Mouse (Mus musculus): Measurements from ENCODE around the gene Znhit6. TPM values are rescaled to one million over a fixed set of nuclear protein-coding genes. Genes with fewer than 3 reads are reported as not detected.
A peak's percentile ranks its signal among the peaks of the same experiment; 100 is the strongest.

Gene Znhit6
- total and polyA plus RNA-seq, 3 experiments: 54.4 to 188 (median 58.6) TPM

- H3K4me1 ChIP-seq (ENCODE audit: control insufficient read depth in 1 of 2, insufficient read depth in 2 of 2): peaks cover 2 to 7% of the 10 kb centered on the region in 2 experiments; a peak in 2 of 4 replicates
- dilution Hi-C loops (cut with MboI; ENCODE audit: extremely low pct_ligation_motif_present, extremely low pct_unique_long_range_greater_than_20kb, low sequenced_read_pairs): no loop called here
- no peak for DNase-seq (ENCODE audit: extremely low read depth)
- H3K9me3 ChIP-seq (replicated peaks; ENCODE audit: low read length): no peaks in the 10 kb centered on the region
- H3K4me2 ChIP-seq (ENCODE audit: insufficient read depth, low read depth, poor library complexity, severe bottlenecking): no peak overlapping the region
- H3K9ac ChIP-seq (ENCODE audit: insufficient read depth, low read depth): no peak overlapping the region
- H3K27me3 ChIP-seq (replicated peaks): no peaks in the 10 kb centered on the region
- no peaks in the 10 kb centered on the region for H3K79me2 ChIP-seq (replicated peaks; ENCODE audit: control insufficient read depth, extremely low read depth, insufficient read depth, poor library complexity, severe bottlenecking)
- TF ChIP-seq ZNF384 (IDR thresholded peaks at IDR 0.05; ENCODE audit: low read depth, low read length): no peak
- peaks cover 23 to 54% of the 10 kb centered on the region in 2 experiments for H3K36me3 ChIP-seq (replicated peaks in 1 of 2; ENCODE audit: control insufficient read depth in 1 of 2, insufficient read depth in 1 of 2, low read length in 1 of 2)
- H3K4me3 ChIP-seq (replicated peaks in 1 of 3; ENCODE audit: low read depth in 2 of 3, low read length in 2 of 3, poor library complexity in 1 of 3): no peak overlapping the region
- in situ Hi-C loops (cut with MboI; ENCODE audit: low pct_ligation_motif_present, low pct_unique_long_range_greater_than_20kb, low sequenced_read_pairs): no loop called here
- H3K27ac ChIP-seq (ENCODE audit: insufficient read depth, low read depth): no peak overlapping the region
Observed at GRCm38 (mm10) chr3:145608320-145608719, 32.3 kb downstream of the Znhit6 start.

- no peak for TF ChIP-seq NRF1 (IDR thresholded peaks at IDR 0.05; ENCODE audit: low read depth, low read length)
- no peak for TF ChIP-seq NELFE (IDR thresholded peaks at IDR 0.05; ENCODE audit: low read depth, low read length)
- peak; percentile 30 for TF ChIP-seq SMC3 (IDR thresholded peaks at IDR 0.05; ENCODE audit: low read depth, low read length)
- TF ChIP-seq GABPA (IDR thresholded peaks at IDR 0.05; ENCODE audit: insufficient replicate concordance, low read depth, low read length): no peak
- TF ChIP-seq KAT2A (IDR thresholded peaks at IDR 0.05; ENCODE audit: insufficient replicate concordance, low read length): no peak
- TF ChIP-seq ETS1 (conservative IDR thresholded peaks at IDR 0.05; ENCODE audit: low read depth, low read length): no peak
- TF ChIP-seq MAZ (IDR thresholded peaks at IDR 0.05; ENCODE audit: low read depth, low read length): 0 out of 2 replicates have a peak, but pooled peaks have one; percentile 24
- TF ChIP-seq HCFC1 (IDR thresholded peaks at IDR 0.05; ENCODE audit: low read depth, low read length): no peak
- TF ChIP-seq ZMIZ1 (IDR thresholded peaks at IDR 0.05; ENCODE audit: low read depth, low read length): no peak
- TF ChIP-seq JUND (conservative IDR thresholded peaks at IDR 0.05; ENCODE audit: low read depth, low read length): peak; percentile 27; the same call in 1 of the 2 replicates
- TF ChIP-seq CHD1 (IDR thresholded peaks at IDR 0.05; ENCODE audit: low read depth, low read length): no peak
- TF ChIP-seq BHLHE40 (IDR thresholded peaks at IDR 0.05; ENCODE audit: low read depth, low read length): no peak; the same call in 1 of the 2 replicates
- TF ChIP-seq ZKSCAN1 (IDR thresholded peaks at IDR 0.05; ENCODE audit: borderline replicate concordance, low read depth, low read length): no peak
- no peak for TF ChIP-seq JUN (IDR thresholded peaks at IDR 0.05; ENCODE audit: insufficient read depth, low read depth, low read length)
- no peak for TF ChIP-seq TCF12 (IDR thresholded peaks at IDR 0.05; ENCODE audit: low read depth, low read length)
- TF ChIP-seq SIN3A (IDR thresholded peaks at IDR 0.05; ENCODE audit: low read length): no peak
- TF ChIP-seq ZC3H11A (IDR thresholded peaks at IDR 0.05; ENCODE audit: low read depth, low read length): no peak
- no peak for TF ChIP-seq E2F4 (IDR thresholded peaks at IDR 0.05; ENCODE audit: insufficient replicate concordance, low read depth, low read length)
- TF ChIP-seq POLR2AphosphoS2 (IDR thresholded peaks at IDR 0.05; ENCODE audit: low read depth, low read length): no peak
- TF ChIP-seq PAX5 (IDR thresholded peaks at IDR 0.05; ENCODE audit: low read length): no peak
- no peak for TF ChIP-seq TBP (conservative IDR thresholded peaks at IDR 0.05; ENCODE audit: low read depth, low read length)
- peak; percentile 43 for TF ChIP-seq RAD21 (IDR thresholded peaks at IDR 0.05; ENCODE audit: low read depth, low read length)
- TF ChIP-seq IRF4 (IDR thresholded peaks at IDR 0.05; ENCODE audit: low read depth, low read length): no peak
- peak; percentile 81 to 99 for TF ChIP-seq CTCF (conservative IDR thresholded peaks at IDR 0.05 in 1 of 2, IDR thresholded peaks at IDR 0.05 in 1 of 2; ENCODE audit: low read depth in 2 of 2, low read length in 2 of 2)
- peak; percentile 79 for TF ChIP-seq MYC (IDR thresholded peaks at IDR 0.05; ENCODE audit: low read depth, low read length)
- no peak for TF ChIP-seq UBTF (IDR thresholded peaks at IDR 0.05; ENCODE audit: low read depth, low read length)
- TF ChIP-seq MEF2A (IDR thresholded peaks at IDR 0.05; ENCODE audit: borderline replicate concordance, low read depth, low read length): peak; percentile 33; the same call in 1 of the 2 replicates
- no peak for TF ChIP-seq POLR2A (IDR thresholded peaks at IDR 0.05; ENCODE audit: low read depth, low read length)
- no peak for TF ChIP-seq ELF1 (IDR thresholded peaks at IDR 0.05; ENCODE audit: low read depth, low read length)
- peak; percentile 61 for DNase-seq (ENCODE audit: extremely low read depth)
- H3K27me3 ChIP-seq (replicated peaks): no peaks in the 10 kb centered on the region
- no peak overlapping the region; the same call in 1 of the 2 replicates for H3K4me2 ChIP-seq (ENCODE audit: insufficient read depth, low read depth, poor library complexity, severe bottlenecking)
- dilution Hi-C loops (cut with MboI; ENCODE audit: extremely low pct_ligation_motif_present, extremely low pct_unique_long_range_greater_than_20kb, low sequenced_read_pairs) (no loop called here), in situ Hi-C loops (cut with MboI; ENCODE audit: low pct_ligation_motif_present, low pct_unique_long_range_greater_than_20kb, low sequenced_read_pairs) (no loop called here)
- peaks cover 6 to 10% of the 10 kb centered on the region in 2 experiments for H3K4me1 ChIP-seq (ENCODE audit: control insufficient read depth in 1 of 2, insufficient read depth in 2 of 2)
- no peak overlapping the region for H3K9ac ChIP-seq (ENCODE audit: insufficient read depth, low read depth)
- no peaks in the 10 kb centered on the region for H3K79me2 ChIP-seq (replicated peaks; ENCODE audit: control insufficient read depth, extremely low read depth, insufficient read depth, poor library complexity, severe bottlenecking)
- peaks cover 0 to 14% of the 10 kb centered on the region in 2 experiments for H3K36me3 ChIP-seq (replicated peaks in 1 of 2; ENCODE audit: control insufficient read depth in 1 of 2, insufficient read depth in 1 of 2, low read length in 1 of 2)
- H3K9me3 ChIP-seq (replicated peaks; ENCODE audit: low read length): no peaks in the 10 kb centered on the region
- H3K4me3 ChIP-seq (replicated peaks in 1 of 3; ENCODE audit: low read depth in 2 of 3, low read length in 2 of 3, poor library complexity in 1 of 3): no peak overlapping the region
- no peak overlapping the region for H3K27ac ChIP-seq (ENCODE audit: insufficient read depth, low read depth)
Observed at GRCm38 (mm10) chr3:145612662-145613061, 36.7 kb downstream of the Znhit6 start.
